Mouse (Mus musculus) midbrain, postnatal 0 days (tissue): Measurements from ENCODE around the gene G3bp1. TPM values are rescaled to one million over a fixed set of nuclear protein-coding genes. Genes with fewer than 3 reads are reported as not detected.

Source experiments
- ATAC-seq: fragments of 200-750 bp; cut with Nextera tagmentation; 2 replicates; pipeline ENCODE4 v1.8.0; 2017; ENCODE audit warnings: moderate number of reproducible peaks, mild to moderate bottlenecking, moderate TSS enrichment, moderate library complexity; ENCODE audit not compliant: low FRiP score
- DNase-seq: peaks from one replicate; pipeline ENCODE4 v3.0.0-alpha.2; 2015; ENCODE audit warnings: low spot score
- H3K27ac ChIP-seq: fragments of 300-500 bp; sonication (generic); 2 replicates; pipeline ENCODE4 v1.5.1; 2014; ENCODE audit warnings: low read depth, mild to moderate bottlenecking, low read length, mixed read lengths
- H3K27me3 ChIP-seq: fragments of 300-500 bp; sonication (generic); 2 replicates; pipeline ENCODE4 v1.6.1; 2014; ENCODE audit warnings: low read length, control low read depth, mixed read lengths; ENCODE audit not compliant: insufficient read depth
- H3K36me3 ChIP-seq: fragments of 300-500 bp; sonication (generic); 2 replicates; pipeline ENCODE4 v1.6.1; 2014; ENCODE audit warnings: low read length, control low read depth, mixed read lengths; ENCODE audit not compliant: insufficient read depth
- H3K4me1 ChIP-seq: fragments of 300-500 bp; sonication (generic); 2 replicates; pipeline ENCODE4 v1.6.1; 2014; ENCODE audit warnings: mild to moderate bottlenecking, control low read depth, antibody characterized with exemption, low read length, mixed read lengths; ENCODE audit not compliant: insufficient read depth
- H3K4me2 ChIP-seq: fragments of 300-500 bp; sonication (generic); 2 replicates; pipeline ENCODE4 v1.6.1; 2014; ENCODE audit warnings: low read depth, mild to moderate bottlenecking, low read length, mixed read lengths; ENCODE audit not compliant: poor library complexity, severe bottlenecking
- H3K4me3 ChIP-seq: fragments of 300-500 bp; sonication (generic); 2 replicates; pipeline ENCODE4 v1.5.1; 2014; ENCODE audit warnings: low read depth, mild to moderate bottlenecking, low read length, moderate library complexity
- H3K9ac ChIP-seq: fragments of 300-500 bp; sonication (generic); replicated peaks from 2 replicates; pipeline ENCODE4 v1.6.1; 2014; ENCODE audit warnings: mild to moderate bottlenecking, low read length, moderate library complexity, mixed read lengths; ENCODE audit not compliant: poor library complexity, severe bottlenecking
- H3K9me3 ChIP-seq: fragments of 300-500 bp; sonication (generic); 2 replicates; pipeline ENCODE4 v1.6.1; 2016; ENCODE audit warnings: low read length, control low read depth
- CTCF ChIP-seq: IDR thresholded peaks from 2 replicates; pipeline ENCODE4 v1.5.1; 2016; ENCODE audit warnings: antibody characterized with exemption, mild to moderate bottlenecking
- WGBS: fragments of 180-500 bp; shearing (Covaris S2); extraction: QIAGEN DNeasy Blood & Tissue Kit; methylation state at CpG from one replicate; pipeline ENCODE4 v1.1.7; 2014; 5-methylcytosine and 5-hydroxymethylcytosine counted together
- polyA plus RNA-seq: library from polyadenylated mRNA; unstranded; fragments of >200 nt; fragmentation: Nextera tagmentation; extraction: Ambion mirVana; gene quantifications from 2 replicates; pipeline ENCODE4 v1.2.1, GENCODE M21; 2015
- total RNA-seq: library from RNA; depleted of rRNA; stranded (reverse); fragments of >200 nt; gene quantifications from 2 replicates; pipeline ENCODE4 v1.2.3, GENCODE M21; 2014

The G3bp1 gene
- total and polyA plus RNA-seq, 2 experiments from 2014 or later, result 59.2 to 67.4 TPM

- WGBS, result 19% methylated on average over 3 of the region's 3 CpGs
- no peaks in the 10 kb centered on the region for H3K4me1 ChIP-seq
- peak overlapping the region; percentile 59 for H3K4me3 ChIP-seq
- no peaks in the 10 kb centered on the region for H3K9me3 ChIP-seq
- no peak for TF ChIP-seq CTCF
- H3K4me2 ChIP-seq, result peak overlapping the region; percentile 98
- H3K9ac ChIP-seq, result peak overlapping the region; percentile 67
- ATAC-seq (no peak), DNase-seq (no peak)
- no peaks in the 10 kb centered on the region for H3K27me3 ChIP-seq
- H3K36me3 ChIP-seq, result no peaks in the 10 kb centered on the region
- no peak overlapping the region for H3K27ac ChIP-seq
Measured at GRCm38 (mm10) chr11:55459850-55460558, 9.5 kb upstream of the G3bp1 start.

- Histone ChIP-seq H3K4me1 (no peaks in the 10 kb centered on the region), H3K4me3 (peak overlapping the region; percentile 59), H3K36me3 (no peaks in the 10 kb centered on the region), H3K9me3 (no peaks in the 10 kb centered on the region), H3K27me3 (no peaks in the 10 kb centered on the region), H3K4me2 (peak overlapping the region; percentile 98), H3K27ac (peak overlapping the region; percentile 40), H3K9ac (peak overlapping the region; percentile 67)
- DNase-seq (no peak), ATAC-seq (peak; percentile 55)
- under 1% methylated on average over 17 of the region's 17 CpGs for WGBS
- peak; percentile 53 for TF ChIP-seq CTCF
Measured at GRCm38 (mm10) chr11:55460559-55461018, 8.9 kb upstream of the G3bp1 start.

GRCm38 (mm10) chr11:55461019-55461645 is 8.4 kb upstream of the G3bp1 start, which contains the start of gene Atox1:
Gene Atox1, minus strand, starts transcription at chr11:55461239.
- no peaks in the 10 kb centered on the region for H3K4me1 ChIP-seq
- no peaks in the 10 kb centered on the region for H3K9me3 ChIP-seq
- H3K4me2 ChIP-seq, result peak within 1 kb of the TSS; percentile 98
- ATAC-seq, result peak; percentile 97
- H3K27me3 ChIP-seq, result no peaks in the 10 kb centered on the region
- TF ChIP-seq CTCF, result no peak
- H3K9ac ChIP-seq, result peak within 1 kb of the TSS; percentile 67
- under 1% methylated on average over 36 of the region's 36 CpGs for WGBS
- H3K4me3 ChIP-seq, result peak within 1 kb of the TSS; percentile 59
- no peaks in the 10 kb centered on the region for H3K36me3 ChIP-seq
- peak within 1 kb of the TSS; percentile 68 for H3K27ac ChIP-seq
- peak; percentile 97 for DNase-seq

GRCm38 (mm10) chr11:55462149-55462548 is 7.3 kb upstream of the G3bp1 start:
- ATAC-seq (no peak), DNase-seq (no peak)
- Histone ChIP-seq H3K9ac (no peak overlapping the region), H3K4me1 (no peaks in the 10 kb centered on the region), H3K9me3 (no peaks in the 10 kb centered on the region), H3K4me3 (no peak overlapping the region), H3K27me3 (no peaks in the 10 kb centered on the region), H3K27ac (no peak overlapping the region), H3K4me2 (no peak overlapping the region), H3K36me3 (no peaks in the 10 kb centered on the region)
- no peak for TF ChIP-seq CTCF
- WGBS, result 98% methylated on average over 9 of the region's 9 CpGs

GRCm38 (mm10) chr11:55464707-55465106 is 4.8 kb upstream of the G3bp1 start:
- no peak for ATAC-seq

GRCm38 (mm10) chr11:55465177-55465576 is 4.3 kb upstream of the G3bp1 start:
- H3K4me2 ChIP-seq, result no peak overlapping the region
- ATAC-seq (no peak), DNase-seq (no peak)
- WGBS, result 82% methylated on average over 3 of the region's 3 CpGs
- no peak overlapping the region for H3K27ac ChIP-seq
- no peaks in the 10 kb centered on the region for H3K9me3 ChIP-seq
- no peaks in the 10 kb centered on the region for H3K27me3 ChIP-seq
- H3K4me3 ChIP-seq, result no peak overlapping the region
- 0 out of 2 replicates have a peak, but pooled peaks cover 3% of the 10 kb centered on the region for H3K4me1 ChIP-seq
- no peak for TF ChIP-seq CTCF
- no peak overlapping the region for H3K9ac ChIP-seq
- H3K36me3 ChIP-seq, result no peaks in the 10 kb centered on the region

More at GRCm38 (mm10) chr11:55464707-55465106, 4.8 kb upstream of the G3bp1 start:
- no peaks in the 10 kb centered on the region for H3K36me3 ChIP-seq
- no peak for DNase-seq
- H3K9me3 ChIP-seq, result no peaks in the 10 kb centered on the region
- no peak overlapping the region for H3K9ac ChIP-seq
- WGBS, result 84% methylated on average over 10 of the region's 10 CpGs
- H3K4me2 ChIP-seq, result no peak overlapping the region
- 0 out of 2 replicates have a peak, but pooled peaks cover 3% of the 10 kb centered on the region for H3K4me1 ChIP-seq
- H3K27me3 ChIP-seq, result no peaks in the 10 kb centered on the region
- no peak for TF ChIP-seq CTCF
- no peak overlapping the region for H3K4me3 ChIP-seq
- no peak overlapping the region for H3K27ac ChIP-seq
